Mouse (Mus musculus) testis, adult 10 weeks (tissue): ENCODE data around the gene Ech1. TPM values are rescaled to one million over a fixed set of nuclear protein-coding genes. Genes with fewer than 3 reads are reported as not detected.

Experiments
- polyA plus RNA-seq: library from polyadenylated mRNA; stranded (reverse); fragments of 350-450 nt; fragmentation: Illumina TruSeq; extraction: RNeasy Lipid Tissue Mini Kit (QIAGEN cat#74804); gene quantifications from one replicate; pipeline ENCODE4 v1.2.3, GENCODE M21; 2014; ENCODE audit warnings: low read depth, low replicate concordance

Ech1 gene
- 14.1 TPM for polyA plus RNA-seq

GRCm38 (mm10) chr7:28824941-28825685 is at the start of gene Ech1:
Gene Ech1, plus strand, starts transcription at chr7:28825217.

GRCm38 (mm10) chr7:28788307-28789195 is 36.5 kb upstream of the Ech1 start, which contains the start of gene Rinl:
Gene Rinl, plus strand, starts transcription at chr7:28788969.

GRCm38 (mm10) chr7:28808221-28808941 is 16.6 kb upstream of the Ech1 start, which contains the start of gene Hnrnpl:
Gene Hnrnpl, plus strand, starts transcription at chr7:28808541.

GRCm38 (mm10) chr7:28833723-28834347 is 8.8 kb downstream of the Ech1 start, which contains the start of gene Lgals4:
Gene Lgals4, plus strand, starts transcription at chr7:28833854.

GRCm38 (mm10) chr7:28863540-28863939 is 38.5 kb downstream of the Ech1 start, which contains the start of gene Lgals7:
Gene Lgals7, plus strand, starts transcription at chr7:28863853.

GRCm38 (mm10) chr7:28881199-28881598 is 56.2 kb downstream of the Ech1 start, which contains the start of gene Capn12:
Gene Capn12, plus strand, starts transcription at chr7:28881422.

Other genes with a start within 250 kb of the Ech1 start
- gene Samd4b, start 227.1 kb upstream of the Ech1 start, polyA plus RNA-seq = 18.7 TPM
- gene Pak4, start 227.0 kb upstream of the Ech1 start, polyA plus RNA-seq = 1.6 TPM
- gene Acp7, start 193.9 kb upstream of the Ech1 start, polyA plus RNA-seq = 0.17 TPM
- 2.9 TPM for gene Fbxo27, start 132.4 kb upstream of the Ech1 start, polyA plus RNA-seq
- 3.1 TPM for gene Fbxo17, start 108.4 kb upstream of the Ech1 start, polyA plus RNA-seq
- 15.1 TPM for gene Mrps12, start 83.4 kb upstream of the Ech1 start, polyA plus RNA-seq
- gene Sars2, start 83.2 kb upstream of the Ech1 start, polyA plus RNA-seq = 0.18 TPM
- gene Ccer2, start 69.0 kb upstream of the Ech1 start, polyA plus RNA-seq = not detected
- 29.9 TPM for gene Sirt2, start 58.5 kb upstream of the Ech1 start, polyA plus RNA-seq
- gene Nfkbib, start 57.7 kb upstream of the Ech1 start, polyA plus RNA-seq = 2.9 TPM
- 0.66 TPM for gene Rinl, start 36.2 kb upstream of the Ech1 start, polyA plus RNA-seq
- gene Hnrnpl, start 16.7 kb upstream of the Ech1 start, polyA plus RNA-seq = 205 TPM
- gene Lgals4, start 8.6 kb downstream of the Ech1 start, polyA plus RNA-seq = 2.7 TPM
- not detected for gene Lgals7, start 38.6 kb downstream of the Ech1 start, polyA plus RNA-seq
- not detected for gene Capn12, start 56.2 kb downstream of the Ech1 start, polyA plus RNA-seq
- 5.4 TPM for gene Actn4, start 137.1 kb downstream of the Ech1 start, polyA plus RNA-seq
- gene Eif3k, start 156.6 kb downstream of the Ech1 start, polyA plus RNA-seq = 19.4 TPM
- 0.78 TPM for gene Map4k1, start 156.8 kb downstream of the Ech1 start, polyA plus RNA-seq